ENCODE assay signal across 26 mouse cellular contexts in the genomic region with DNA sequence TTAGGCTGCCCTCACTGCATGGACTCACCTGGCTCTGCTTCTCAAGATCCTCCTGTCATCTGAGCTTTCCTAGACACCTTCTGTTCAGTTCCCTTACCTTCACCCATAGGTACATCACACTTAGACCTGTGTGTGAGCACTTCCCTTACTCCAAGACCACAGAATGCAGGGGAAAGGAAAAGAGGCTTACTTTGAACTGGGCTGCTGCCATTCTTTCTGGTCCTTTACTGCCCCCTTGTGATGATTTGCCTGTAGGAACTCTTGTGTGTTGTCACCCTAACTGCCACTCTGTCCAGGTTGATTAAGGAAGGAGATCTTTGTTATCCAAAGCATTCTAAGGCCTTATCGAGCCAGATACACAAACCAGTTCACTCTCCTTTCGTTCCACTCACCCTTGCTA. TPM values are rescaled to one million over a fixed set of nuclear protein-coding genes. Genes with fewer than 3 reads are reported as not detected.
A peak's percentile ranks its signal among the peaks of the same experiment; 100 is the strongest.
DNase-seq lines count a peak whose midpoint lies in the region; ATAC-seq and TF ChIP-seq lines count a peak whose summit lies in the region.
"Not testable (repeated sequence)": the region's sequence is repeated elsewhere in the genome, so short reads cannot be mapped to it uniquely, and the experiment has no call there.
"Had no signal": no experiment of that assay in that cellular context is flagged by ENCODE, and none has a peak within 500 bp of the region (broad histone marks: within the 10 kb centered on the region; RNA-seq: fewer than 3 reads in every experiment).

No protein-coding gene starts in this region.

- H3K4me2 ChIP-seq in forebrain, embryonic 11.5 days (ENCODE audit: low read depth, low read length, severe bottlenecking); forebrain, postnatal 0 days (ENCODE audit: low read depth); hindbrain, embryonic 15.5 days; kidney, embryonic 14.5 days (replicated peaks; ENCODE audit: low read depth, low read length); liver, embryonic 12.5 days; midbrain, embryonic 15.5 days: not testable (repeated sequence)

- H3K27ac ChIP-seq in forebrain, embryonic 11.5 days (ENCODE audit: low read depth, low read length); forebrain, postnatal 0 days (ENCODE audit: low read depth, low read length); hindbrain, embryonic 15.5 days (replicated peaks); kidney, embryonic 14.5 days (ENCODE audit: low read depth, low read length); liver, embryonic 12.5 days; midbrain, embryonic 15.5 days: not testable (repeated sequence)

- H3K36me3 ChIP-seq in forebrain, embryonic 11.5 days (ENCODE audit: control insufficient read depth, insufficient read depth, low read length); forebrain, postnatal 0 days (ENCODE audit: insufficient read depth); hindbrain, embryonic 15.5 days; kidney, embryonic 14.5 days (ENCODE audit: control insufficient read depth, insufficient read depth, low read length); liver, embryonic 12.5 days; midbrain, embryonic 15.5 days (replicated peaks): not testable (repeated sequence)

- H3K4me3 ChIP-seq in forebrain, embryonic 11.5 days (ENCODE audit: low read depth, low read length); forebrain, postnatal 0 days (ENCODE audit: low read depth, low read length); hindbrain, embryonic 15.5 days; kidney, embryonic 14.5 days (ENCODE audit: low read length); liver, embryonic 12.5 days; midbrain, embryonic 15.5 days: not testable (repeated sequence)

- H3K9ac ChIP-seq in forebrain, embryonic 11.5 days (ENCODE audit: low read length); forebrain, postnatal 0 days; hindbrain, embryonic 15.5 days; kidney, embryonic 14.5 days (ENCODE audit: low read depth, low read length); liver, embryonic 12.5 days; midbrain, embryonic 15.5 days: not testable (repeated sequence)

- not testable (repeated sequence) for H3K9me3 ChIP-seq in forebrain, embryonic 11.5 days (ENCODE audit: control insufficient read depth, low read length); forebrain, postnatal 0 days (ENCODE audit: low read length); hindbrain, embryonic 15.5 days; kidney, embryonic 14.5 days (ENCODE audit: control insufficient read depth, low read length); liver, embryonic 12.5 days (replicated peaks); midbrain, embryonic 15.5 days

- H3K4me1 ChIP-seq in forebrain, embryonic 11.5 days (replicated peaks; ENCODE audit: control insufficient read depth, insufficient read depth, low read length); forebrain, postnatal 0 days (ENCODE audit: insufficient read depth); hindbrain, embryonic 15.5 days (replicated peaks); kidney, embryonic 14.5 days (ENCODE audit: control insufficient read depth, insufficient read depth, low read length); liver, embryonic 12.5 days; midbrain, embryonic 15.5 days: not testable (repeated sequence)

- ATAC-seq in forebrain, embryonic 11.5 days (replicated peaks; ENCODE audit: low FRiP score) = 0 out of 2 replicates have a peak, but pooled peaks have one; percentile 30
- peak; percentile 56; the same call in 1 of the 2 replicates for ATAC-seq in forebrain, postnatal 0 days
- ATAC-seq in hindbrain, embryonic 15.5 days (ENCODE audit: low FRiP score, low read depth) = peak; percentile 77
- peak; percentile 34; the same call in 1 of the 2 replicates for ATAC-seq in kidney, embryonic 14.5 days (ENCODE audit: low FRiP score, low TSS enrichment)
- 0 out of 2 replicates have a peak, but pooled peaks have one; percentile 30 for ATAC-seq in liver, embryonic 12.5 days
- ATAC-seq in megakaryocyte progenitor cell, adult 5-6 weeks (replicated peaks; ENCODE audit: poor library complexity) = peak; percentile 83
- ATAC-seq in midbrain, embryonic 15.5 days (replicated peaks) = peak; percentile 75; the same call in 1 of the 2 replicates
- ATAC-seq in neutrophil, adult 5-6 weeks (ENCODE audit: extremely low read depth, insufficient number of reproducible peaks, low FRiP score, poor library complexity, severe bottlenecking) = peak; percentile 27; the same call in 1 of the 2 replicates

- no CpG with 5 or more reads among the region's 2 CpGs for WGBS in forebrain, embryonic 11.5 days
- no CpG with 5 or more reads among the region's 2 CpGs for WGBS in forebrain, postnatal 0 days
- WGBS in hindbrain, embryonic 15.5 days = no CpG with 5 or more reads among the region's 2 CpGs
- no CpG with 5 or more reads among the region's 2 CpGs for WGBS in kidney, embryonic 14.5 days
- no CpG with 5 or more reads among the region's 2 CpGs for WGBS in liver, embryonic 12.5 days (ENCODE audit: insufficient replicate concordance)
- WGBS in midbrain, embryonic 15.5 days = no CpG with 5 or more reads among the region's 2 CpGs

- TF ChIP-seq CTCF in forebrain, postnatal 0 days (IDR thresholded peaks at IDR 0.05; ENCODE audit: low read depth) = not testable (repeated sequence)

- not testable (repeated sequence) for DNase-seq in forebrain, embryonic 11.5 days (ENCODE audit: low spot score); forebrain, postnatal 0 days

- H3K27me3 ChIP-seq in forebrain, embryonic 11.5 days (ENCODE audit: control insufficient read depth, insufficient read depth, low read length); forebrain, postnatal 0 days (ENCODE audit: insufficient read depth, low read length); hindbrain, embryonic 15.5 days; kidney, embryonic 14.5 days (ENCODE audit: control insufficient read depth, insufficient read depth, low read length); liver, embryonic 12.5 days (replicated peaks); midbrain, embryonic 15.5 days (replicated peaks): not testable (repeated sequence)

RNA-seq across cellular contexts. Expression of a gene that starts 13.6 kb away (rescaled TPM):
- polyA plus RNA-seq in forebrain, embryonic 11.5 days (2014; fragmentation: Nextera tagmentation; extraction: Ambion mirVana) = not detected in 2 replicates
- not detected in 2 replicates for total RNA-seq in forebrain, postnatal 0 days (2014; rRNA removed)
- not detected in 2 replicates for polyA plus RNA-seq in forebrain, postnatal 0 days (2015; fragmentation: Nextera tagmentation; extraction: Ambion mirVana)
- not detected in 2 replicates for polyA plus RNA-seq in hindbrain, embryonic 15.5 days (2015; fragmentation: Nextera tagmentation; extraction: Ambion mirVana)
- polyA plus RNA-seq in kidney, embryonic 14.5 days (2014; fragmentation: Nextera tagmentation; extraction: Ambion mirVana) = 7.7 and 9.1 TPM in 2 replicates
- polyA plus RNA-seq in liver, embryonic 12.5 days (2016; fragmentation: Nextera tagmentation; extraction: Ambion mirVana) = 0.08 TPM in 2 replicates
- not detected in 2 replicates for total RNA-seq in megakaryocyte progenitor cell, adult 5-6 weeks (2015)
- not detected in 2 replicates for total RNA-seq in megakaryocyte progenitor cell, adult 5-6 weeks (2017)
- not detected in 2 replicates for polyA plus RNA-seq in midbrain, embryonic 15.5 days (2015; fragmentation: Nextera tagmentation; extraction: Ambion mirVana)
- not detected in 2 replicates for total RNA-seq in neutrophil, adult 5-6 weeks (2017)
- total RNA-seq: adrenal gland, postnatal 14 days; gastrocnemius, adult 2 months; gastrocnemius, postnatal 36 days; heart, adult 2 months; heart, postnatal 4 days; layer of hippocampus, postnatal 36 days; left cerebral cortex, postnatal 4 days; MEL; monocyte, adult 5-6 weeks had no signal
- polyA plus RNA-seq: embryonic facial prominence, embryonic 12.5 days; heart, adult 2 months; heart, embryonic 12.5 days; heart, postnatal 0 days; large intestine, adult 2 months; limb, embryonic 14.5 days; liver, embryonic 16.5 days; lung, embryonic 16.5 days; spleen, adult 2 months; stomach, postnatal 0 days had no signal

RNA-seq across cellular contexts. Expression of a gene that starts 39.8 kb away (rescaled TPM):
- not detected in 2 replicates for polyA plus RNA-seq in forebrain, embryonic 11.5 days (2014; fragmentation: Nextera tagmentation; extraction: Ambion mirVana)
- not detected in 2 replicates for total RNA-seq in forebrain, postnatal 0 days (2014; rRNA removed)
- not detected in 2 replicates for polyA plus RNA-seq in forebrain, postnatal 0 days (2015; fragmentation: Nextera tagmentation; extraction: Ambion mirVana)
- polyA plus RNA-seq in hindbrain, embryonic 15.5 days (2015; fragmentation: Nextera tagmentation; extraction: Ambion mirVana) = not detected in 2 replicates
- 4.8 and 8.3 TPM in 2 replicates for polyA plus RNA-seq in kidney, embryonic 14.5 days (2014; fragmentation: Nextera tagmentation; extraction: Ambion mirVana)
- polyA plus RNA-seq in liver, embryonic 12.5 days (2016; fragmentation: Nextera tagmentation; extraction: Ambion mirVana) = not detected in 2 replicates
- not detected in 2 replicates for total RNA-seq in megakaryocyte progenitor cell, adult 5-6 weeks (2015)
- total RNA-seq in megakaryocyte progenitor cell, adult 5-6 weeks (2017) = not detected in 2 replicates
- polyA plus RNA-seq in midbrain, embryonic 15.5 days (2015; fragmentation: Nextera tagmentation; extraction: Ambion mirVana) = 0.31 TPM in 1 of 2 replicates, not detected in the other
- total RNA-seq in neutrophil, adult 5-6 weeks (2017) = not detected in 2 replicates
- total RNA-seq: gastrocnemius, adult 2 months; gastrocnemius, postnatal 36 days; heart, adult 2 months; heart, postnatal 4 days; layer of hippocampus, postnatal 36 days; left cerebral cortex, postnatal 4 days; MEL; monocyte, adult 5-6 weeks had no signal
- polyA plus RNA-seq: embryonic facial prominence, embryonic 12.5 days; heart, adult 2 months; heart, embryonic 12.5 days; heart, postnatal 0 days; large intestine, adult 2 months; limb, embryonic 14.5 days; liver, embryonic 16.5 days; lung, embryonic 16.5 days; stomach, postnatal 0 days had no signal

Comparison
In these comparisons a context has a peak if more than half of its experiments do, and no peak if none do; other contexts are left out.
1. ATAC-seq: peak in every context shown above with its lines; median percentile 83 in megakaryocyte progenitor cell, adult 5-6 weeks; 77 in hindbrain, embryonic 15.5 days; 75 in midbrain, embryonic 15.5 days; 56 in forebrain, postnatal 0 days; 34 in kidney, embryonic 14.5 days; 30 in forebrain, embryonic 11.5 days; 30 in liver, embryonic 12.5 days; 27 in neutrophil, adult 5-6 weeks.